Mouse (Mus musculus): ENCODE results near the gene Nrxn2.

- no peak for TF ChIP-seq CTCF (IDR thresholded peaks at IDR 0.05; ENCODE audit: low read depth, low read length)
- no peak for TF ChIP-seq POLR2A (IDR thresholded peaks at IDR 0.05; ENCODE audit: insufficient read depth, low read length)
- TF ChIP-seq EP300 (IDR thresholded peaks at IDR 0.05; ENCODE audit: insufficient read depth, low read depth, low read length): no peak
Observed at GRCm38 (mm10) chr19:6407816-6408510, 10.6 kb upstream of the Nrxn2 start.

All from ES-Bruce4 (cell line).